Comparison of ENCODE assay signal across 28 mouse cellular contexts in the genomic region with DNA sequence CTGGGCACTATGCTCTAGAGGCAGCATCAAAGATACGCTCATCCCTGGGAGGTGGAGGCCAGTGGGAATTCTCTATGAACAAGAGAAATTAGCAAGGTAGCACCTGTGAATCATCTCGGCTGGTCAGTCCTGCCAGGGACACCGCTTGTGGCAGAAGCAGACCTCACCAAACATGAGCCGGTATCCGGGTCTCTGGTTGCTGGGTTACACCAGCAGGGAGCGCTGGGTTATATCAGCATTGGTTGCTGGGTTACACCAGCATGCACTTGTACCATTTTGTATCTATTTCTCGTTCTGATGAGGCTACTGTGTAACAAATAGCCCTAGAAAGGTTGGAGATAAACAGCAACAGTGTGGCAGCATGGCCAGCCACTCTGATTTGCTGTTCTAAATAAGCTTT. TPM values are rescaled to one million over a fixed set of nuclear protein-coding genes. Genes with fewer than 3 reads are reported as not detected.
DNase-seq lines count a peak whose midpoint lies in the region; ATAC-seq and TF ChIP-seq lines count a peak whose summit lies in the region.
"Had no signal": no experiment of that assay in that cellular context is flagged by ENCODE, and none has a peak within 500 bp of the region (broad histone marks: within the 10 kb centered on the region; RNA-seq: fewer than 3 reads in every experiment).

No protein-coding gene starts in this region.

- DNase-seq in forebrain, postnatal 0 days: no peak
- no peak for DNase-seq in forebrain, embryonic 10.5 days (ENCODE audit: extremely low spot score, low spot score)
- peak; percentile 47 for DNase-seq in testis, postnatal 14 days (ENCODE audit: low spot score)
- no peak for DNase-seq in testis, postnatal 10 days (ENCODE audit: low spot score)
- DNase-seq in ES-CJ7 (ENCODE audit: low read depth, low spot score): peak; percentile 33
- DNase-seq in naive thymus-derived CD4-positive, alpha-beta T cell, adult 2 months (ENCODE audit: low read depth): peak; percentile 18
- DNase-seq in right cerebral cortex, postnatal 14 days: no peak
- DNase-seq in left cerebral cortex, adult 2 months (ENCODE audit: extremely low spot score in 1 of 2, low spot score in 2 of 2): no peak
- DNase-seq: adrenal gland, adult 8-10 months; cerebellum, adult 8-10 months; gastrocnemius, postnatal 10 days; kidney, adult 2 months; kidney, postnatal 36 days; lung, postnatal 36 days; retina, postnatal 1 day; spleen, adult 18-20 months had no signal

- H3K9ac ChIP-seq in forebrain, postnatal 0 days: no peak overlapping the region
- H3K9ac ChIP-seq: embryonic facial prominence, embryonic 13.5 days; heart, embryonic 15.5 days; intestine, embryonic 15.5 days; limb, embryonic 12.5 days; midbrain, embryonic 12.5 days; neural tube, embryonic 15.5 days had no signal

- H3K27ac ChIP-seq in forebrain, postnatal 0 days (ENCODE audit: low read depth, low read length): no peak overlapping the region
- no peak overlapping the region for H3K27ac ChIP-seq in forebrain, embryonic 10.5 days
- no peak overlapping the region for H3K27ac ChIP-seq in left cerebral cortex, adult 2 months
- H3K27ac ChIP-seq: embryonic facial prominence, embryonic 13.5 days; heart, embryonic 10.5 days; heart, embryonic 15.5 days; intestine, embryonic 15.5 days; limb, embryonic 12.5 days; midbrain, embryonic 12.5 days; neural tube, embryonic 15.5 days had no signal

- 0 out of 2 replicates have a peak, but pooled peaks have one; percentile 10 for TF ChIP-seq CTCF in forebrain, postnatal 0 days (IDR thresholded peaks at IDR 0.05; ENCODE audit: low read depth)
- TF ChIP-seq CTCF in left cerebral cortex, adult 2 months (IDR thresholded peaks at IDR 0.05): no peak; the same call in none of the 2 replicates

- H3K9me3 ChIP-seq in forebrain, postnatal 0 days (ENCODE audit: low read length): no peaks in the 10 kb centered on the region
- no peaks in the 10 kb centered on the region for H3K9me3 ChIP-seq in forebrain, embryonic 10.5 days
- H3K9me3 ChIP-seq: embryonic facial prominence, embryonic 13.5 days; heart, embryonic 10.5 days; heart, embryonic 15.5 days; intestine, embryonic 15.5 days; midbrain, embryonic 12.5 days; neural tube, embryonic 15.5 days had no signal

- no peaks in the 10 kb centered on the region for H3K36me3 ChIP-seq in forebrain, postnatal 0 days (ENCODE audit: insufficient read depth)
- no peaks in the 10 kb centered on the region for H3K36me3 ChIP-seq in forebrain, embryonic 10.5 days (replicated peaks)
- H3K36me3 ChIP-seq: embryonic facial prominence, embryonic 13.5 days; heart, embryonic 10.5 days; heart, embryonic 15.5 days; intestine, embryonic 15.5 days; limb, embryonic 12.5 days; midbrain, embryonic 12.5 days; neural tube, embryonic 15.5 days had no signal

- 62% methylated on average over 7 of the region's 7 CpGs for WGBS in forebrain, postnatal 0 days
- 64% methylated on average over 7 of the region's 7 CpGs for WGBS in forebrain, embryonic 10.5 days

- H3K4me2 ChIP-seq in forebrain, postnatal 0 days (ENCODE audit: low read depth): no peak overlapping the region
- H3K4me2 ChIP-seq: embryonic facial prominence, embryonic 13.5 days; heart, embryonic 15.5 days; intestine, embryonic 15.5 days; limb, embryonic 12.5 days; liver, embryonic 11.5 days; midbrain, embryonic 12.5 days; neural tube, embryonic 15.5 days had no signal

- ATAC-seq in forebrain, postnatal 0 days: no peak
- ATAC-seq: forebrain, embryonic 16.5 days; hindbrain, embryonic 16.5 days; intestine, embryonic 15.5 days had no signal

- intact Hi-C loops in left cerebral cortex, adult 2 months (cut with DNase I): loop anchor here (5.0 kb wide), 1 partner anchor 110 kb away; no protein-coding TSS in a partner anchor

- no peaks in the 10 kb centered on the region for H3K27me3 ChIP-seq in forebrain, postnatal 0 days (ENCODE audit: insufficient read depth, low read length)
- H3K27me3 ChIP-seq in forebrain, embryonic 10.5 days (ENCODE audit: poor library complexity, severe bottlenecking): peaks cover 24% of the 10 kb centered on the region
- H3K27me3 ChIP-seq: embryonic facial prominence, embryonic 13.5 days; intestine, embryonic 15.5 days; limb, embryonic 12.5 days; neural tube, embryonic 15.5 days had no signal

- H3K4me1 ChIP-seq in forebrain, postnatal 0 days (ENCODE audit: insufficient read depth): no peaks in the 10 kb centered on the region; the same call in 1 of the 2 replicates
- H3K4me1 ChIP-seq in forebrain, embryonic 10.5 days: peaks cover 37% of the 10 kb centered on the region

- H3K4me3 ChIP-seq in forebrain, postnatal 0 days (ENCODE audit: low read depth, low read length): no peak overlapping the region
- H3K4me3 ChIP-seq in forebrain, embryonic 10.5 days: no peak overlapping the region
- no peak overlapping the region for H3K4me3 ChIP-seq in left cerebral cortex, adult 2 months
- H3K4me3 ChIP-seq: embryonic facial prominence, embryonic 13.5 days; heart, embryonic 10.5 days; heart, embryonic 15.5 days; intestine, embryonic 15.5 days; limb, embryonic 12.5 days; midbrain, embryonic 12.5 days; neural tube, embryonic 15.5 days had no signal

RNA-seq across cellular contexts. Expression of a gene that starts 17.8 kb away (rescaled TPM):
- total RNA-seq in forebrain, postnatal 0 days (2014; rRNA removed): 24.4 and 25.1 TPM in 2 replicates
- polyA plus RNA-seq in forebrain, postnatal 0 days (2015; fragmentation: Nextera tagmentation; extraction: Ambion mirVana): 8.1 and 10.2 TPM in 2 replicates
- 3.9 and 4.5 TPM in 2 replicates for polyA plus RNA-seq in forebrain, embryonic 10.5 days (2016; fragmentation: Nextera tagmentation; extraction: Ambion mirVana)
- total RNA-seq in left cerebral cortex, adult 2 months (2021): 10 to 100 TPM; 54.5 to 65.7 TPM
- total RNA-seq: common myeloid progenitor, adult 5-6 weeks had no signal
- polyA plus RNA-seq: C2C12 had no signal

Comparison
In these comparisons a context has a peak if more than half of its experiments do, and no peak if none do; other contexts are left out.
1. DNase-seq: peak in testis, postnatal 14 days (single experiment), ES-CJ7 (single experiment) and naive thymus-derived CD4-positive, alpha-beta T cell, adult 2 months (single experiment); none in forebrain, postnatal 0 days (single experiment), forebrain, embryonic 10.5 days (single experiment), testis, postnatal 10 days (single experiment), right cerebral cortex, postnatal 14 days (single experiment) and left cerebral cortex, adult 2 months (0 of 2).